Mouse (Mus musculus) ovary, postnatal 10 days (tissue): ENCODE results near the gene Prkar1b.

ENCODE experiments used
- DNase-seq: peaks from one replicate; pipeline ENCODE4 v3.0.0; 2022; ENCODE audit warnings: low spot score

The Prkar1b gene

DNA sequence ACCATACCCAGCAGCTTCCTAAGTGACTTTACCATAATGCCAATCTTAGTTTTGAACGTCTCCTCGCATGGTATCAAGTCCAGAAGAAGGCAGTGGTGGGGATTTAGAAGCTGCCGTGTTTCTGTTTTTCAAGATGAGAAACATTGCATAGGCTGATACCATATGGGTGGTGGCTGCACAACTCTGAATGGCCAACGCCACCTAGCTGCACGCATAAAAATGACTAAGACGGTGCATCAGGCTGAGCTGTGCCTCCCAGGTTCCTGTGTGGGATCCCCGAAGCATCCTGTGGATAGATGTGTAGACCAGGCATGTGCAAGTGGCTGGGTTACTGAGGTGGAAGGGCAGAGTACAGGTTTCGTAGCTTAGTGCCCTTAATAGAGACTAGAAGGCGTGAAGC, 42.0 kb downstream of the Prkar1b start:
- no peak for DNase-seq

DNA sequence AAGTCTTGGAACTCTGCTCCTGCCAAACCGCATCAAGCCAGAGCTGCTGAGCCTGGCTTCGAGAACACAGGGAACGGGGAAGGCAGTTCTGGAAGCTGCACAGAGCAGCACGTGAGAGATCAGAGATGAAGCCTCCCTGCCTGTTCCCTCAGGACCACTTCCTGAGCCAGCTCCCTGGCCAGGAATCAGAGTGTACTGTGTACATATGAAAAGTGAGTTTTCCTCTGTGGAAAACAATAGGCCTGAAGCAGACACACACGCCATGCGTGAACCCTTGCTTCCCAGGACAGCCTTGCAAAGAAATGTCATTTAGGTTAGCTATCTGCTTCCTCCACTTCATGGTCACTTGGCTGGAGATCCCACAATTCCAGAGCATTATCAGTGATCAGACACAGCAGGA, 48.0 kb downstream of the Prkar1b start:
- DNase-seq = no peak

DNA sequence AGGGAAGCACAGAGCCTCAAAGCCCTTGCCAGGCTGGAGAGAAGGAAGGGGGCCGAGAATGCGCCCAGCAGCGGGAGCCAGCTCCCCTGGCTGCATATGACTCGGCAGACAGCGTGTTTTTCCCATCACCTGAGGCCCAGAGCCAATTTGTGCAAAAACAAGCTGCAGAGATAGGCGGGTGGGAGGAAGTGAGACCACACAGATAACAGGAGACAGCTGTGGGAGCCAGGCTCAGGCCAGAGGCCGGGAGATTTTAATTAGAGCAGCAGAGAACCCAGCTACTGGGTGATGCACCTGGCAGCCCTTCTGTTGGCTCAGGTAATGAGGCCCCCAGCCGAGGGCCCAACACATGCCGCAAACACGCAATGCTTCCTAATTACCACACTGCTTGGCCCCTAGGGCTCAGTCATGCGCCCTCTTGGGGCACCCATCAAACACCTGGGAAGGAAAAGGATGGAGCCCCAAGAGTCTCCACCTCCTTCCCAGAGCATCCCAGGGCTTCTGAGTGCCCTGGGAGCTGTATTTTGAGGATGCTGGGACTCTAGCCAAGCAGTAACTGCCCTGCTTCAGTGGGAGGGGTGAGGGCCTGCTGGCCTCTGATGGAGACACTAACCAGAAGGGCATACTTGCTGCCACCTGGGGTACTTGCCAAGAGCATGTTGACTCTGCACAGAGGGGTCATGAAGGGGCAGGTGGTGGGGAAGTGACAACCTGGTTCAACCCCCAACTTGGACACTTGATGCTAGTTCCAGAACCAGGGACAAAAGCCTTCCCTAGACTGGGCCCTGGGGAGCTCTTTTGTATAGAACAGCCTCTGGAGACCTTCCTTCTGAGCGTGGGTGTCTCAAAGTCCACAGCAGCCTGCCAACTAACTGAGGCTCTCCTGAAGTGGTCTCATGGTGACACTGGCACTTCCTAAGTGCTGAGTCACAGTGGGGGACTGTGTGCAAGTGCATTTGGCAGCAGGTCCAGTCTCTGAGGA, 50.5 kb downstream of the Prkar1b start:
- no peak for DNase-seq

DNA sequence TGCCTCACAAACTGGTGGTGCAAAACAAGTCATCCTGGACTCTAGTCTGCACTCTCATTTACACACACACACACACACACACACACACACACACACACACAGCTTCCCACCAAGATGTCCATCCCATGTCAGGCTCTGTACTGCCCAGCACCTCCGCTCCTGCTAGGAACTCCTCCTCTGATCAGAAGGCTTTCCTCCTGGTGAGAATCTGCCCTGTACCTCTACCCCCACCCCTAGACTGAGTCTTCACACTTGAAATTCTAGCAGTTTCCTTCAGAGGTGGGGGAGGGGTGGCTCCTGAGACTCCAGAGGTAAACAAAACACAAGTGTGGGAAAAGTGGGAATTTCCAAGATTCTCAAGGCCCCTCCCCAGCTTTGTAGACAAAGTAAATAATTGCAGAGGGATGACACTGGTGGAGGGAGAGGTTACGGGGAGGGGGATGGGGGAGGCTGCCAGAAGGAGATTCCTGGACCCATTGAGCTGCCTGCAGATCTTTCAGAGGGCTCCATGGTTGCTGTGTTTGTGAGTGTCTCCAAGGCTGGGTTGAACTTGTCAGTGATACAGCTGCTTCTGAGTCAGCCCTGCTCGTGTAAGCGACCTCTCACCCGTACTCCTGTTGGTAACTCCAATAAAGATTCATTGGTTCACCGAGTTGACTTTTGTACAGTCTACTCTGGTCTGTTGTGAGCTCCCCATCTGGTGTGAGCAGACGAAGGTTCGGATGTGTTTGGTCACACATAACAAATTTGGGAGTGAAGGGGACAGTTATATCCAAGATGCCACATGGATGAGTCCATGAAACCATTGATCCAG, 54.3 kb downstream of the Prkar1b start:
- no peak for DNase-seq

DNA sequence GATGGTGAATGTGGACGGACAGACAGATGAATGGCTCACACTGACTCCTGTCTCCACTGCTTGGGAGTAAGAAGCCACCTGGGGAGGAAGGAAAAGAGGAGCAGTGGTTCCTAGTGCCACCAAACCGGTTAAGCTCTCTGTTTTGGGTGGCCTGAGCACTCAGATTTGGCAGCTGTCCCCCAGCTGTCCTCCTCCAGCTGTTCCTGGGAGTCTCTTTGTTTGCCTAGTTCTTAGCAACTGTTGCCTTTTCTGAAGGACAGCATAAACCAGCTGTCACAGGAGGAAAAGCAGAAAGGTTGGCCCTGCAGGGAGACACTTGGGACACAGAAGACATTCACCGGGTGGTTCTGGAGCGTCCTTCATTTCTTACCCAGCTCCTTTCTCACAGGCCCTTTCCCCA, 56.3 kb downstream of the Prkar1b start:
- DNase-seq = no peak

DNA sequence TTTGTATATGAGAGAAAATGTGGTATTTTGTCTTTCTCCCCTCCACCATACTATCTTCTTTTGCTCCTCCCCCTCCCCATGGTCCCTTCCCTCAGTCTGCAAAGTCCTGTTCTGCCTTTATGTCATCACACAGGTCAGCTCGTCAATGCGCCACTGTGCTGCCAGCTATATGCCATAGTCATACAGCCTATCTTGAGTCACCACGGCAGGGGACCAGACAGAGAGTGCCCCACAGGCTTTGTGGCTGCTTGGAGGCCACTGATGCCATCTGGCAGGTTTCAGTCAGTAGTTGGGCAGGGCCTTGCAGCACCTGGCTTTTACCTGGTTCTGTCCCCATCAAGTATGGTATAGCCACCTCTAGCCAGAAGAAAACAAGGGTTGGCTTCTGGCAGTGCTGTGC, 58.1 kb downstream of the Prkar1b start:
- DNase-seq = no peak

DNA sequence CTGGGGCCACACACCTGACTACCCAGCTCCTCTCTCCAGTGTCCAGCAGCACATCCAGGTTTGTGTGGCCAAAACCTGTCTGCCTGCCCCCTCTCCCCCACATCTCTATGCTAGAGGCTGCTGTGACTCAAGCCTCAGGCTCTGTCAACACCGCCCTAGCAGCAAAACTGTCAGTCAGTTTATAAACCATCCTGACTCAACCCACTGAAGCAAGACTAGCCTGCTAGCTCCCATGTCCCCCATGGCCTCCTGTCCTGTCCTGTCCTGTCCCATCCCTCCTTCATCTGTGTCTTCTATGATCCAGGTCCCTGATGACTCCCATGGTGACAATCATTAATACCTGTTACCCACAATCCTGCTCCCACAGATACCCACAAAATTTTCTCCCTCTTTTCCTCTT, 59.6 kb downstream of the Prkar1b start:
- DNase-seq = no peak

DNA sequence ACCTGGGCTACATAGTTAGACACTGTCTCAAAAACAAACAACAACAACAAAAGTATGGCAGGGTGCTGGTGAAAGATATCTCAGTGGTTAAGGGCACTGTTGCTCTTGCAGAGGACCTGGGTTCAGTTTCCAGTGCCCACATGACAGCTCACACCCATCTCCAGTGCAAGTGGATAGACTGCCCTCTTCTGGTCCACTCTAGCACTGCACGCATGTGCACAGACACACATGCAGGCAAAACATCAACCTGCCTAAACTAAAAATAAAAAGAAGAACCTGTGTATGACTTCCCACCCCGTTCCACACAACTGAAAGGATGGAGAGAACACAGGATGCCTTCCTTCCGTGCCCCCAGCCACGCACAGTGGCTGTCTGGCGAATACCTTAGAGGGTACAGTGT, 61.6 kb downstream of the Prkar1b start:
- no peak for DNase-seq

DNA sequence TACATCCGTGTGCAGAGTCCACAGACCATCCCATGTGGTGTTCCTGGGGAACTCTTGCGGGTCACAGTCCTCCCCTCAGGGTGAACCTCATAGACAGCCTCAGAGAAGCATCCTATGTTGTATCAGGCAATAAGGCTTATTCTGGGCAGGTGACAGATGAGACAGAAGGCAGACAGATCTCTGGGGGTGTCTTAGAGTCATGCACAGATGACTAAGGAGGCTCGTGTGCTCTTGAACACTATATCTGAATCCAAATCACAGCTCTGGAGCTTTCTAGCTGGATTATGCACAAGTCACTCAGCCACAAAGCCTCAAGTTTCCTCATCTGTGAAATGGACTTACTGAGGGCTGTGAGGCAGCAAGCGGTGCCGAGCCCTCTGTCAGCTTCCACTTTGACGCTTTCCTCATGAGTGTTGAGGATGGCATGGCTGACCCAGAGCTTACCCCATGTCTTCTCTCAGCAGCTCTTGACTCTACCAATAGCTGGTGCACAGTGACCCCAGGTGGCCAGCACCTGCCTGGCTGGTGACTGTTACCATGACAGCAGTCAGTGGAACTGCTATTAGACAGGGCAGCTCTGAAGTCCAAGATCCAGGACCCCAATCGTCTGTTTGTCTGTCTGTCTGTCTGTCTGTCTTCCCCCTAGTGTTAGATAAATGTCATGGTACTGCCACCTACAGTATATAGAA, 64.8 kb downstream of the Prkar1b start:
- DNase-seq = no peak

DNA sequence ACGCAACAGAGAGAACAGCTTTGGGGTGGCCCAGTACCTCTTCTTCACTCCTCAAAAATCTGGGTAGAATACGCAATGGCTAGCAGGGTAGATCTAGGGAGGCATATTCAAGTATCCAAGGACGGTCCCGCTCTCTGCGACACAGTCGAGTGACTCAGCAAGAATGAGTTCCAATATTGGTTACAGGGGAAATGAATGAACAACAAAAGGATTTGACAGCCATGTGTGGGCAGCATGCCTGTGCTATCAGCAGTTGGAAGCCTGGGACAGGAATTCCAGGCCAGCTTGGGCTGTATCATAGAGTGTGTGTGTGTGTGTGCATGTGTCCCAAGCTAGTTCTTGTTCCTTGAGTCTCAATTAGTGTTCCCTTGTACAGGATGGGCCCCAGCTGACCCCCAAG, 65.5 kb downstream of the Prkar1b start:
- DNase-seq = no peak

DNA sequence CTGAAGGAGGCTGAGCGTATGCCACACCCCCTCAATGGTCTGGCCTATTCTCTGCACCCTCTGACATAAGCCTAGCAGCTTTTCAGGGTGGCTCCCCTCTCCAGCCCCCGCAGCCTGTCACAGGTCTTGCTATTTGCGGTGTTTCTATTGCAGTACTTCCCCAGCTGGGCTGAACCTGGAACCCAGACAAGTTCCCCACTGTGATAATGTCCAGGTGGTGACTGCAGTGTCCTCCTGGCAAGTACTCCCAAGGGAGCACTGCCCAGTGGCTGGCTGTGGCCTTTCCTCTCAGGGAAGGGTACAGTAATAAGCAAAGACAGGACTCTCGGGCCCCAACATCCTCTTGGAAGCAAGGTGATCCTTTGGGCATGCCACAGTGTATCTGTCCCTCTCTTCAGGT, 66.0 kb downstream of the Prkar1b start:
- DNase-seq = no peak

DNA sequence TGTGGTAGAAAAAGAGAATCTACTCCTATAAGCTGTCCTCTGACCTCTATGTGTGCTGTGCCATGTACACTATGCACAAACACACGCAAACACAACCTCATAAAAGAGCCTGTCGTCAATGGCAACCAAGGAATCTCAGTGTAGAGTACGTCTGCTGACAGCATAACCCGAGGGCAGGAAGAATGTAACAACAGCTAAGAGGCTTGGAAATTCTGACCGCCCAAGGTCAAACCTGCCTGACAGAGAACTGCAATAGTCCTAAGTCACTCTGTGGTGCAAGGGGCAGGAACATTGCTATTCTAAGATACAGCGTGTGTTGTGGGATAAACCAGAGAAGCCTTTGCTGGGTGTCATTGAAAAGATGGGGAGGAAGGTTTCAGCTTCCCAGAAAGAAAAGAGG, 68.4 kb downstream of the Prkar1b start:
- no peak for DNase-seq

DNA sequence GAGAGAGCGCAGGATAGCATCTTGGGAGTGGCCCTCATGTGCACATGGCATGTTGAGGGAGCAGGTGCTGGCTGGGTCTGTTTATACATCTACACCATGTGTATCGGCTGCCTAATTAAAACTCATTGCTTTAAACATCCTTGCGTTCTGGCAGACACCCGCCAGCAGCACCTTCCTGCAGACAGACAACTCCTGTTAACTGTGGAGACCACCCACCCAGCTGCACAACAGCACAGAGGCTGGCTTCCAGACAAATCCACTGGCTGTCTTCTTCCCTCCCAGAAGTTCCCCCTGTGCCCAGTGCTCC, 71.7 kb downstream of the Prkar1b start:
- no peak for DNase-seq

DNA sequence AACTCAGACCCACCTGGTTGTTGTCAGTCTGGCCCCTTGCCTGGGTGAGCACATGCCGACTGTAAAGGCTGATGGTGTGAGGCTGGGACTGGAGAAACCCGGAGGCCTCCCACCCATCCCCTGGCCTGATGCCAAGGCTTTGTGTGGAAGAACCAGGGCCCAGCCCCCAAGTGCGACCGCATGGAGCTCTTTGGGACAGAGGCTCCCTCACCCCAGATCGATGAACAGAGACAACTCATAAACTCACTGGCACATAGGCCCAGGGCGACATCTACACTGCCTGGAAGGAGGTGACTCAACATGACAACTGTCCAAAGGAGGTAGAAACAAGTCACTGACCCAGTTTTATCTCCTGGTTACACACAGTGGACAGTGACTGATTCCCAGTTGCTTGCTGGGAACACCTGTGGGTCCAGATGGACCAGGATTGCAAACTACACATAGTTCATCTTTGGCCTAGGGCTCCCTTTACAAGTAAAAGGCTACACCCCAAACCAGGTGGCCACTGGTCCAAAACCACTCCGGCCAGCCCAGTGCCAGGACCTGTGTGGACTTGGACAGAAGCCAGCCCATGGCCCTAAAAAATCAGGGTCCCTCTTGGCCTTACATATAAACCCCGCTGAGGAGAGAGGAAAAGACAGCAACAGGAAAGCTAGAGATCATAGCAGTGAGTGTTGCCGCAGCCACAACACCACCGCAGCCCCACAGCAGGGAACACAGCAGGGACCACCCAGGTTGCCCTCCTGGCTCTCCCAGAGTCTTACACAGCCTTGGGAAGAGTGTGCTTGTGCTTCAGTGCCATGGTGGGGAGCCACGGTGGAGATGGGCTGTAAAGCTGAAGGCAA, 72.3 kb downstream of the Prkar1b start:
- DNase-seq = no peak

DNA sequence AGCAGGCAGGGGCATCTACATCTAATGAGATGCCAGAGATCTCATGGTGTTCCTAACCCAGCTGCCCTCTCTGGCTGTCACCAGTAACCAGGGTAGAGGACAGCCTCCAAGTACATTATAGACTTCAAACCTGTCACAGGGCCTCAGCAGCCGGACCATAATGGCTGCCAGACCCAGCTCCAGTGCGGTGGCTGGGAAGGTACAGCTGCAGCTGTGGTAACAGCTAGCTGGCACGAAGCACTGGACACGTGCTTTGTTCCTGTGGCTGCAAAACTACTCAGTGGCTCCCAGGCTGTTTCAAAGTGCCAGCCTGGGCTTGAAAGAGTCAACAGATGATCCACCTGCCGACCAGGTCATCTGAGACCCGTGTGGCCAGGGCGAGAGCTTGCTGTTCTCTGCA, 73.4 kb downstream of the Prkar1b start:
- DNase-seq = no peak

DNA sequence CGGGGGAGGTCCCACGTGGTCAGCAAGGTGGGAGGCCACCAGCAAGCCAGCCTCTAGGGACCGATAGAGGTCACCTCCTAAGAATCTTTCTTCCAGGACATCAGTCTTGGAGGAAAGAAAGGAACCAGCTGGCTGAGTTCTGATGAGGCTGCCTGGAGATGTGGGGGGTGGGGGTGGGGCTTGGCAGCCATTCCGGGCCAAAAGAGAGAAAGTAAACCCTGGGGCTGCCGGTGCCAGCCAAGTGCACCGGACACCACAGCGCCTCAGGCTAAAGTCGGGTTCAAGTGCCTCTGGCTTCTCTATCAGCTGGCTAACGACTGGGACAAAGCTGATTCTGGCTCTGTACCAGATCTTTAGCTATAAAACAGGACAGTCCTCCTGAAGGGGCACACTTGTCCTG, 74.0 kb downstream of the Prkar1b start:
- DNase-seq = no peak

DNA sequence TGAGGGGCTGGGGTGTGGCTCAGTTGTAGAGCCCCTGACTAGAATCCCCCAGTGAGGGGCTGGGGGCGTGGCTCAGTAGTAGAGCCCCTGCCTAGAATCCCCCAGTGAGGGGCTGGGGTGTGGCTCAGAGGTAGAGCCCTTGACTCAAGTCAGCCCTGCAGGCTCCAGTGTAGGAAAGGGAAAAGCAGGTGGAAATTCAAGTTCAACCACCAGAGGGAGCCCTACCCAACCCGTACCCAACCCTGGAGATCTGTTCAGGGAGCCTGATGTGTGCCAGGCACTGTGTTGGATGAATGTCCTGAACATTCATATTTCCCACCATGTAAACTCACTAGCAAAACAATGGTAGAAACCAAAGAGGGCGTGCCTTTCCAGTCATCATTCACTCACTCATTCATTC, 74.7 kb downstream of the Prkar1b start:
- peak; percentile 39 for DNase-seq

DNA sequence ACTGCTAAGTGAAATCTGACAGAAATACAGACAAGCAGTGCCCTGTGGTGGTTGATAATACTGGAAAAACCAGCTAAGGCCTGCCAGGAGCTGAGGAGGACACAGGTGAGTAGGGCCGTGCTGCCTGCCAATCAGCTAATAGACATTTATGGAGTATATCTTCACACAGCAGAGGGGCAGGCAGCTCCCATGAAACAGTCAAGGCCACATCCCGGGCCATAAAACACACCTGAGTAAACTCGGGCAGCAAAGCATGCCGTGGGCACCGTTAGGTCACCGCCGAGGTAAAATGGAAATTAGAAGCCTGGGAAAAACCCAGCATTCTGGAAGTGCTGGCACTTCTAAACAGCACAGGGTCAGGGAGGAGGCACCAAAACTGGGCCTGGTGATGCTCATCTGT, 75.8 kb downstream of the Prkar1b start:
- no peak for DNase-seq

DNA sequence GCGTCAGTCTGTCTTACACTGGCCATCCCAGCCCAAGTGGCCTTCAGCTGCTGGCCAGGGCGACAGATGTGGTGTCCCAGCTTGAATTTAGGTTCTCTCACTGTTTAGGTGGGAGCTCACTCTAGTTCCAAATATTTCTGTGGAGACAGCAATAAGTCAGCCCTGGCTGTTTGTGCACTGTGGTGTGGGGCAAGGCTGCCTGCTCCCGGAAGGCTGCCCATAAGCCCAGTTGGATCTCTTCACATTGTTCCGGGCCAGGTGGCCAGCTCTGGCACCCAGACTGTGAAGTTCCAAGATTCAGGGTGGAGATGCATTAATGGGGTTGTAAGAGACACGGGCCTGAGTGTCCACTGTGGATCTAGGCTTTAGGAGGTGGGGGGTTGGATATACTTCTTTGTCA, 76.9 kb downstream of the Prkar1b start:
- DNase-seq = no peak

DNA sequence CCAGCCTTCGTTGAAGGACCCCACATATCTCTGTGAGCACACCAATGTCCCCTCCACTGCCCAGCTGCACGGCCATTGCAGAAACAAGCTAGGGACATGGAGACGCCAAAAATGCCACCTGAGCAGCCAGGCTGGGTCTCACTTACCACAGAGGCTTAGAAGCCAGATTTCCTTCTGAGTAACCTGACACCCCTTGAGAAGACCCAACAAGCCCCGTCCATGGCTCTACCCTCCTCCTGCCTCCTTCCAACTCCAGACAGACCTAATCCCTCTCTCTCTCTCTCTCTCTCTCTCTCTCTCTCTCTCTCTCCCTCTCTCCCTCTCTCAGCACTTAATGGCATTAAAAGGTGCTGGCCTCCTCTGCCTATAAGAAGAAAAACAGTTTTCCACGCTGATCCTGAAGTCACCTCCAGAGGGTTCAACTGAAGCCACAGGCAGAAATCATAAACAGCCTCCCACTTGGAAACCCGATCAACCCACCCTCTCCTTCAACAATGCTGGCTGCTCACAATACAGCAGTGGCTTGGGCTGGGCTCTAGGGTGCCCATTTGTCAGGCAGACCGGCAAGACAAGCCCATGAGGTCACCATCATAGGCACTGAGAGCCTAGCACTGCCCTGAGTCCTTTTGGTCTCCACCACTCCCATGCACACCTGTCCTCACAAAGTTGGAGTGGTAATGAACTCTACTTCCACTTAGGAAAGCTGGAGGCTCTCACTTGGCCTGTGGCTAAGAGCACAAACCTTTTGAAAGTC, 82.8 kb downstream of the Prkar1b start:
- no peak for DNase-seq

DNA sequence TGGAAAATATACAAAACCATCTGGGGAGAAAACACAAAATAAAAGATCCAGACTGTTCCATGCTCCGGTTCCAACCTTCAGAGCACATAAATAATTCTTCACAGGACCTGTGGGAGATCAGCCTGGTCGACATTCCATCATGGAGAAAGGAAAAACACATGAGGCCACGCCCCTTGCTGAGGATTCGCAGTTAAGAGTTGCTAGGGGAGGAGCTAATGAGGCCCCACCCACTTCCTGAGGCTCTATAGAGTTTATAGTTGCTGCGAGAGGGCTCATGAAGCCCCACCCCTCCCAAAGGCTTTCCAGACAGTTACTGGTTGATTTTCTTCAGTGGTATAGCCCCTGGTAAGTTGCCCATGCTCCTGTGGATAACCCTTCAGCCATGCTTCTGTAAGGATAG, 85.2 kb downstream of the Prkar1b start:
- no peak for DNase-seq
